Mouse (Mus musculus): ENCODE results near the gene Olfr9.

- TF ChIP-seq MYOG (IDR thresholded peaks at IDR 0.05; ENCODE audit: control insufficient read depth in 1 of 3, insufficient read depth in 1 of 3, insufficient read length in 2 of 3, low read depth in 2 of 3) (no peak), POLR2AphosphoS2 (IDR thresholded peaks at IDR 0.05; ENCODE audit: insufficient read length, low read depth) (no peak), USF1 (IDR thresholded peaks at IDR 0.05; ENCODE audit: low read depth) (no peak)
Measured at GRCm38 (mm10) chr10:128980644-128981365, 8.4 kb upstream of the Olfr9 start.

All from myocyte (in vitro differentiated cells).